Mouse (Mus musculus) T-helper 1 cell (primary cell): ENCODE results near the gene Ralgps1.
"Not testable (repeated sequence)": the region's sequence is repeated elsewhere in the genome, so short reads cannot be mapped to it uniquely, and the experiment has no call there.

Experiments
- in situ Hi-C: fragments of 300-600 bp; cut with MboI, MseI; formaldehyde crosslinking; loops from one replicate; pipeline ENCODE4 v1.15.1; 2025; ENCODE audit warnings: high pct_unique_total_duplicates

Ralgps1 gene

DNA sequence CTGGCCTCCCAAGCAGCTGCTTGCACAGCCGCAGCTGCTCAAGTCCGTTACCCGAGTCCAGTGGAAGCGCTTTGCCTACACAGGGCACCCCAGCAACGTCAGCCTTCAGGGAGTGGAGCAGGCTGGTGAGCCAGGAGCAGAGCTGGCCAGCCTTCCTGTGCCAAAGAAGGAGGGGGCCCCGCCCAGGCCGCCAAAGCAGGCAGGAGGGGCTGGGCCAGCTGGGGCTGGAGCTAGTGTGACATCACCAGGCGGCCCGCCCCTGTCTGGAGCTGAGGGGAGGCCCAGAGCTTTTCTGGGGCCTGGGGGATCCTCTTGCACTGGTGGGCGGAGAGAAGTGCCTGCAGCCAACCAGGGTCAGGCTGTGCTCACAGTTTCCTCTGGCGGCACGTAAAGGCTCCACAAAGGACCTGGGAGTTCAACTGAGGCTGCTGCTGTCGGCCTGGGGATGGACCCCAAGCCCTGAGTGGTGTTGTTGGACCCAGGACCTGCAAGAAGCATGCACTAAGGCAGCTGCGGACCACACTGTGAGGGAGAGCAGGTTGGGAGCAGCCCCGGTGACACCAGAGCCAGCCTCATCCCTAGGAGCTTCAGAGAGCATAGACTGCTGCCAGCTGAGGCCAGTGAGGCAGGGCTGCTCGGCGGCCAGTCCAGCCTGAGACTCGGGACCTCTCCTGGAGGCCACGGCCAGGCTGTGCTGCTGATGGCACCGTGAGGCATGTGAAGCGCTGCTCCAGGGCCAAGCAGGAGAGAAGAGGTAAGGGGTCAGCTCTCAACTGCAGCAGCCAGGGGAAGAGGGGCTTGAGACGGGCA lies 155.4 kb downstream of the Ralgps1 start, which contains the start of gene Angptl2:
Angptl2 (plus strand) TSS at position 370 of the 810 bp plus-strand sequence.
- in situ Hi-C loops, result no loop called here

DNA sequence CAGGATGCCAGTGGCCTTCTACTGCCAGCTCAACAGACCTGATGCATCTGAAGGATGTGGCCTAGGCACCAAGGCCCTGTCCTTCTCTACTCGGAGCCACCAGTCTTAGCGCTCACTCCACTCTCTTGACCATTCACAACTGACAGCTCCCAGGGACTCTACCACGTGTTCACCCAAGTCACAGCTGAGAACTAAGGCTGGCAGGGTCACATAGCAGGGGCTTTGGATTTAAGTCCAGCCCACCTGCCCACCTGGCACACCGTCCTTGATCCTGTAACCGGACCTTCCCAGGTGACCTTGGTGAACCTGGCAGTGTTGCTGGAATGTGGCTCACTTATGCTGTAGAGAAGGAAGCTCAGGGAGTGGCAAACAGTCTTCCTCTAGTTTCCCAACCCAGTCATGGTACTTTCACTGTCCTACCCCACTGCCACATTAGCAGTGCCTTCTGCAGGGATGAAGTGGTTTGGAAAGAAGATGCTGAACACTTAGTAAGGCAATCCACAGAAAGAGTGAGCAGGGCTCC lies 156.0 kb downstream of the Ralgps1 start:
- in situ Hi-C loops, result no loop called here

DNA sequence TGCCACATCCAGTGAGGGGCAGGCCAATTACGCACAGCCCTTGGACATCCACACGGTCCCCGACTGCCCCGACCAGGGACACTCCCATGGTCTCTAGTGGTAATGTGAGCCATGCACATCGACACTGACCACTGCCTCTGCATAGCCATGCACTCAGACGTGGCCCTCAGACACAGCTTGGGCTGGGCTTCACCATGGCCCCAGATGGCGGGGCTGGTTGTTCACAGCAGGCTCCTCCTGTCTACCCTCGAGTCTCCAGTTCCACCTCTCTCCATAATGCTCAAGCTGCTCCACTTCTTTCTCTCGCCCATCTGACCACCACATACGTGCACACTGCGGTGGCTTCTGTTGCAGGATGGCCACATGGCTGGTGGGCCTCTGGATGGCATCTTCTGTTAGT lies 160.0 kb downstream of the Ralgps1 start:
- in situ Hi-C loops, result not testable (repeated sequence)

DNA sequence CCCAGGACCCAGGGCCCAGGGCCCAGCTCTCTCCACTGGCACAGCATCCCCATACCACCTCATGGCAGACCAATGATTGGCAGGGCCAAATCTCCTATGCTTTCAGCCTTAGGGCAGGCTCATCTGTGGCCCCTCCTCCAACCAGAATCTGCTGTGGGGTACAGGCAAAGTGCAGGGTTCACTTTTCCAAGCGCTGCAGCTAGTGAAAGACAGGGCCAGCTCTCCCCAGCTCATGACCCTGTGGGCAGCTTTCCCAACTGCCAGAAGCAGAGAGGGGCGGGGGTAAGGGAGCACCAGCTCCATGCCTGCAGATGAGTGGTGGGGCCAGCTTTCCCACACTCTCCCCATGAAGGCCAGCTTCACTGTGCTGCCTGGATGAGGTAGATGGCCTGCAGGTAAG lies 160.4 kb downstream of the Ralgps1 start:
- in situ Hi-C loops, result no loop called here

DNA sequence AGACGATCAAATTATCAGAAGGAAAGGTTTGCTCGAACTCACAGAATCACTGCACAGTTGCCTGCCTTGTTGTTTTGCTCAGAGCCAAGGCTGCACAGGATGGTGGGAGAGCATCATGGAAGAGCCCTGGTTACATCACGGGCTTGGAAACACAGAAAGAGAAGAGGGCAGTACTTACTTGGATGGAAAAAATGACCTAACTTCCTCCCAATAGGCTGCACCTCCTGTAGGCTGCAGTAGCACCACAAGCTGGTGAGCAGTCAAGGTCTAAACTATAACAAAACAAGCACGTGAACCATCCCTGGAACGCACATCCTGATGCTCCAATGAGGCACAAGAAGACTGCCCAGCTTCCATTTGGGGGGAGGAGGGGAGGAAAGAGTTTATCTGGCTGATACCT lies 163.2 kb downstream of the Ralgps1 start:
- in situ Hi-C loops, result no loop called here

DNA sequence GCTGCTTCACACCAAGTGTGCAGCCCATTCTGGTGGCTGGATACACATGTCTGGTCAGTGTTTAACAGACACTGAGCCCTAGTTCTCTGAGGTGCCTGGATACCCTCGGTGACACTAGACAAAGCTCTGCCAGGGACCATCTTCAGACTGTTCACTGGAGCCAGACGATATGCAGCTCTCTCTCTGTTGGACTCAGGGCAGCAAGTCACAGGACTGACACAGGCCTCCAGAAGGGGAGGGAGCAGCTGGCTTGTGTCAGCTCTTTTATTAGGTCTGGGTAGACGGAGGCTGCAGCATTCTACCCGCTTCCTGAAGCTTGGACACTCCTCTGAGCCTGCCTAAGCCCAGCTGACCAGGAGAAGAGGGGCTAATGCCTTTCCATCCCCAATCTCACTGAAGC lies 164.2 kb downstream of the Ralgps1 start:
- in situ Hi-C loops, result no loop called here

DNA sequence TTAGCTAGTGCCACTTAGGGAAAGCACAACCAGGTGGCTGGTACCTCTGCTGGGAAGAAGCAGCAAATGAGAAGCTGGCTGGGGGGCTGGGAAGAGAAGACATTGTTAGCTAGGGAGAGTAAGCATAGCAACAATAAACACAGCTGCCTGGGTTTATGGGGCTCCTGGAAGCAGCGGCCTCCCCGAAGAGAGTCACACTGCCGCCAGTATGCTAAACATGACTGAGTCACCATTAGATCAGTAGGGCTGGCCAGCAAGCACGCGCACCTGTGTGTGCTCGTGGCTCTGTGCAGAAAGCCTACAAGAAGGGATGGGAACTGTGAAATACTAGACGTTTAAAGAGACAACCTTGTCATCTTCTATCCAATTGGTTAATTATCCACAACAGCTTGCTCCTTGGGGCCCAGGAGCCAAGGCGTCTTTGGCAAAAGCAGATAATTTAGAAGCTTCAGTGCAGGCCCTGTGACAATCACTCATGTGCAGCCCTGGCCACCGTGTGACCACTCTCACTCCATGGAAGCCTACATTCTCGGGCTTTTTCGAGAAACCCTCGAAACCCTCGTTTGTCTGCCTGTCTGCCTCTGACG lies 165.3 kb downstream of the Ralgps1 start:
- in situ Hi-C loops, result no loop called here

DNA sequence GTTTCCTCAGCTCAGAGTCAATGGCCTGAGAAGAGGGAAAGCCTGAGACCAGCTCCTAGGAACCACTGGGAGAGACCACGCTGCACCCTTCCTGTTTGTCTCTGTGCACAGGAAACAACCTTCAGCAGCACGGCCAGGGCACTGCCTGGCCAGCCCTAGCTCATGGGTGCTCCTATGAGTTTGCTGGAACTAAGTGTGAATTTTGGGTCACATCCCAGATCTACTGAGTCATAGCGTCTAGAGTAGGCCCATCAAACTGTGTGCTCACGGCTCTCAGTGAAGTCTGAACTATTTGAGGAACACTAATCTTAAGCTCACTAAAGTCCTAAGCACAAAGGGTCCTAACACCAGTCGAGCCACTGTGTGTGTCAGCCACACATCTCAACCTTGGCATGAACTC lies 166.3 kb downstream of the Ralgps1 start:
- in situ Hi-C loops, result no loop called here

DNA sequence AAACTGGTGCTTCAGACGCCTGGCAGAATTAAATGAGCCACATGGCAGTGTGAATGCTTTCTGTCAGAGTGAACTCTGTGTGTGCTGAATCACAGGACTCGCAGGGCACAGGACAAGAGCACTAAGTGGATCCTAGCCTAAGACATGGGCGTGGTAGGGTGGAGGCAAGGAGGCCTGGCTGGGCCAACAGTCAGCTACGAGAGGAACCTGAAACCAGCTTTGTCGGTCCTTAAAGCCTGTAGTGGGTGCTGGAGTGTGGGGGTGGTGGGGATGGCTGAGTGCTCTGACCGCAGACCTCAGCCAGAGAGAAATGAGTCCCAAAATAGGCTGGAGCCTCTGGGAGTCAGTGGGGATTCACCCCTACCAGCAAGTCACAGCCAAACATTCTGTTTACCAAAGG lies 168.0 kb downstream of the Ralgps1 start:
- in situ Hi-C loops, result no loop called here

DNA sequence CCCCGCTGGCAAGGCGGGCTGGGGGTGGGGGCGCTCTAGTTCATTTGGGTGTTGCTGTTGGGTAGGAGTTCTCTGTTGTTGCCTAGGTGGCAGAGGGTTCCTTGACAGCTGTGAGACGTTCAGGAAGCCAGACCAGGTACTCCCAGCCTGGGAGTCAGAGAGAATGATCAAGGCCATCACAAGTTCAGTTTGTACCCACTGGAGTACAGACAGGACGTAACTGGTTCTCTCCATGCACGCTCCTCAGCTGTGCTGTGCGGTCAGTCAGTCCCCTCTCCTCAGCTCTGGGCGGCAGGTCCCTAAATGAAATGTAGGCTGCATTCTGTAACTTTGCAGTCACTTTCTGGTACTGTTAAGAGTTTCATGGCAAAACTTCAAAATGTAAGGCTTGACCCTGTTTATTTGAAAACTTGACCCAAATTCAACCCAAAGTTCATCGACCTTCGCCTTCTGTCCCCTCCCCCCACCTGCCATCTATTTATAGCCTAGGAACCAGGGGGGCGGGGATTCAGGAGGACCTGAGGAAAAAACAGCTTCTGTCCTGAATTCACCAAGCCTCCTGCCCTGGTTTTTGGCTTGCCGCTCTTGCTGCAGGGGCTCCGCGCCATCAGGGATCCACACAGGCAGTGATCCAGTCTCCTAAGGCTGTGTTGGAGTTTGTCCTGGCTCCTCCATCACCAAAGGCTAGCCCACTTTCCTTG lies 170.8 kb downstream of the Ralgps1 start:
- in situ Hi-C loops, result no loop called here

DNA sequence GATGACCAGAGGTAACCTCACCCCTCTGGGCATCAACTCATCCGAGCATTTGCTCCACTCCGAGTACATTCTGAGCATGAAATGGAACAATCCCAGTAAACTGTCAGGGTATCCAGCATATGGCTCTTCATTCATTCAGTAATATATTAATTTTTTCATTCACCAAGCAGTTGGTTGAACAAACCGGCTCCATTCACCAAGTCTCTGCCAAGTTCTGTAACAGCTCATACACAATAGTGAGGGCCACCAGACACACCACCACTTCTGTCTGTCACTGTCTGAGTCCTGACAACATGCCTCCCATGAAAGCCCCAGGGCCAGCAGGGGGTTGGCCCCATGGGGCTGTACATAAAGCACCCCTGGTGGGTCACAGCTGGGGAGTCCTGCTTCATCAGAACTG lies 181.3 kb downstream of the Ralgps1 start:
- in situ Hi-C loops, result no loop called here

DNA sequence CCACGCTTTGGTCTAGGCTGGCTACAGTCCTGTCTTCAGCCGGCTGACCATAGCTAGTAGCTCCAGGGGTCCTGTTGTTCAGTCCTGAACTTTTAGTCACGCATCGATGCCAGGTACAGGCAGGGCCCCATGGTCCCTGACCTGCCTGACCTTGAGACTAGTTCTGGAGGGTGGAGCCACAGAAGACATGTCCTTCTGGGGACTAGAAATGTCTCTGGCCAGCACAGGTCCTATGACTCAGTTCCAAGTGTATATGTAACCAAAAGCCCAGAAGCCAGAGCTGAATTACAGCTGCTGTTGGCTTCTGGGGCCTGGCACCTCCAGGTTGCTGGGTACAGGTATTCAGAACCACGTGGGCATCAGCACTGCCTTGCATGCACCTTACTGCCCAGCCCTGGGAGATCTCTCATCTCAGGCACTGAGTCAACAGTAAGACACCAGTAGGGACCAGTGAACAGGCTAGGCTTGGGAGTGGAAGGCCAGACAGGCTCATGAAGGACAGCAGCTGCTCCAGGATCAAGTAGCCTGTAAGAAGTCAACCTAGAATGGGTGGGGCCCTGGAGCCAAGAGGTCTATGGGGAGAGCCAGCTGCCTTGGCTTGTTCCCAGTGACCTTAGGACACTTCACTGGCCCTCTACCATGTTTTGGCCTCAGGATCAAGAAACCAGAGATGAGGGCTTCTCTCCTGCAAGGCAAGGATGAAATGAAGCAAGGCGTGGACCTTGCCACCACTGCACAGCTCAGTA lies 182.2 kb downstream of the Ralgps1 start:
- in situ Hi-C loops, result no loop called here

DNA sequence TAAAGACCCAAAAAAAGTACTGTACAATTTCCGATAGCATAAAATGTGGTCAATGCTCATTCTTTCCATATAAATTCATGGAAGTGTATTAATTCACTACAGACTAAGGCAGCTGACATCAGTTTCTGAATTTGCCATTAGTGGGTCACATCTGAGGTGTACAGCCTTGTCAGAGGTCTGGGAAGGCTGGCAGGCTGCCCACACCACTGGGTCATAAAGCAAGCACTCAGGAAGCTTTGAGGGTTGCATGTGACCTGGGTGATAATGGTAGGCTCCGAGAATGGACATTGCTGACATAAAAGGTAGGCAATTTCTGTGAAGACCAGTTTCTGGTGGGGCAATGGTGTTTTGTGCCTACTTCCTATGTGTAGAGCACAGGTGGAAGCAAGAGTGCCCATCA lies 183.4 kb downstream of the Ralgps1 start:
- in situ Hi-C loops, result no loop called here

DNA sequence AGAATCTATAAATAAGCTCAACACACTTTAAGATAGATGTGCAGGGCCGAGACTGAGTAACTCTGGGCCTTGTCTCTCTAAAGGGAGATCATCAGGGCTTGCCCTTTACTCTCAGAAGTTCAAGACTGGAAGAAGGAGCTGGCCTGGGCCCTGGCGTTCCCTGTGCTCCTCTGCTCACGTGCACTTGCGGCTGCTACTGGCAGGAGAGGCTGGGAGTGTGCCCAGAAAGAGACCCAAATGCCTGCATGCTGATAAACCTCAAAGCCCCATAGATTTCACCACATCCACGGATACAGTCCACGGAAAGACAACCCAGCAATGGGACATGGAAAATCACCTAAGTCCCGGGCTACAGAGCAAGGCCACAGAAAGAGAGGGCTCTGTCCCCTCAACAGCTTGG lies 184.8 kb downstream of the Ralgps1 start:
- in situ Hi-C loops, result no loop called here

DNA sequence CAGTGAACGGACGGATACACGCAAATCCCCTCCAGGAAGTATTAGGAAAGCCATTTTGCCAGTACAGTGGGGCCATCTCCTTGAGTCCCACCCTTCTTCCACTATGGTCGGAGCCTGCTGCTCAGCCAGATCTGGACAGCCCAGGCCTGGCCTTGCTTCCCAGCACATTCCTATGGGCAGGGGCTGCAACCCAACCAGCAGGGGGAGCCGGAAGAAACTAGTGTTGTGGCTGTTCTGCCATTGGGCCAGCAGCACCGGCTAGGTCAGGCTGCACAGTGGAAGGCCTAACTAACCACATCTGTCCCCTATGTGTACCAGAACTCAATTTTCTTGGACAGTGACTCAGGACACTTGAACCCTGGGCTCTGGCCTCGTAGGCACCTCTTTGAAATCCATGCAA lies 186.0 kb downstream of the Ralgps1 start:
- in situ Hi-C loops, result no loop called here

DNA sequence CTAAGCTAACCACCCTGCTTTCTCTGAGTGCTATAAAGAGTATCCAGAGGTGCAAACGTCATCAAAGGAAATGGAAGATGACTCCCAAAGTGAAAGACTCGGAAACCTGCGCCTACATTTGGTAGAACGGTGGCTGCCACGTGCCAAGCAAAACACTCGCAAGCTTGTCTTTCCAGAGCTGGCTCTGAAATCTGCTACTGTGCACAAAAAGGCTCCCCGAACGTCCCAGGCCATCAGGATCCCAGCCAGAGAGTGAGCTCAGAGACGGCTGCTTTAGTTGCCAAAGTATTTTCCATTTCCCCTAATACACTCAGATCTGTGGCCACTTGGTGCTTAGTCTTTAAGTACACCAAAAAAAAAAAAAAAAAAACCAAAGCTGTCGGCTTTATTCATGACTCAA lies 186.6 kb downstream of the Ralgps1 start:
- in situ Hi-C loops, result no loop called here

DNA sequence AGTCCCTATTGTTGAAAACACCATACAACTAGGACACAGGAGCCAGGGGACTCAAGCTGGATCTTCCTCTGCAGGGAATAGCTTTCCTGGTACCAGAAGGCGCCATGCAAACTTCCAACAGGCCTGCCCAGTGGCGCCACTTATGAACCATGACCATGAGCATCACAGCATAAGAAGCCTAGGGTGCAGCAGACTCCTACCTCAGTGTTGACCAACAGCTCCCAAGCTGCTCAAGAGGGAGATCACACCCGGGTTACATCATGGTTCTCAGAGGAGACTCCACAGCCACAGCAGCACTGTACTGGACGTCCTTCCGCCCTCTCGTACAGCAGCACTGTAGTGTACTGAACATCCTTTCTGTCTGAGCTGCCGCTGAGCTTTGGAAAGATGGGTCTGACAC lies 188.0 kb downstream of the Ralgps1 start:
- in situ Hi-C loops, result no loop called here

DNA sequence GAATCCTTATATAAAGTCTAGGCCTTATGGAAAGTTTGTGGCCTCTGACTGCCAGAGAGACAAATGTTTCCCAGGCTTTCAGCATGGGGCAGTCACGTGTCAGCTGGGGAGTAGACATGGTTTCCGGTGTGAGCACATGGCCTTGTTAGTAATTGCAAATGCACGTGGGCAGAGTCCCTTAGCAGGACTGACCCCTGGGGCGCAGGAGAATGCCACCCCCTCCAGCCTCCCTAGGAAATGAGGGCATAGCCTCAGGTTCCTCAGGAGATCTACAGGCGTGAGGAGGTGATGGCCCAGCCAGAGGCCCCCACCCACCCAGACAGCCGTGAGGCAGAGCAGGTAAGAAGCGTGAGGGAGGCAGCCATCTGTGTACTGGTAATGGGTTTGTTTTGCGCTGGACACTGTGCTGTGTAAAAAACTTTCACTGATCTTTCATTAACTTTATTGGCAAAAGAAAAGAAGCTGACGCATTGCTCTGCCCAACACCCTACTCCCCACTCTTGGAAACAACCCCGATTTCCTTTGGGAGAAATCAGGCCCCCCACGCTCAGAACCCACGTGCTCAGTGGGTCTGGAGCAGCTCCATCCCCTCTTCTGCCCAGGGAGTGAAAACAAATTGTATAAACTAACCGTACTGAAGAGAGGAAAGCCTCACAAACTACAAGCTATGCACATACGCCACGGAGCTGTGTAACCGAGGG lies 191.2 kb downstream of the Ralgps1 start:
- in situ Hi-C loops, result no loop called here

DNA sequence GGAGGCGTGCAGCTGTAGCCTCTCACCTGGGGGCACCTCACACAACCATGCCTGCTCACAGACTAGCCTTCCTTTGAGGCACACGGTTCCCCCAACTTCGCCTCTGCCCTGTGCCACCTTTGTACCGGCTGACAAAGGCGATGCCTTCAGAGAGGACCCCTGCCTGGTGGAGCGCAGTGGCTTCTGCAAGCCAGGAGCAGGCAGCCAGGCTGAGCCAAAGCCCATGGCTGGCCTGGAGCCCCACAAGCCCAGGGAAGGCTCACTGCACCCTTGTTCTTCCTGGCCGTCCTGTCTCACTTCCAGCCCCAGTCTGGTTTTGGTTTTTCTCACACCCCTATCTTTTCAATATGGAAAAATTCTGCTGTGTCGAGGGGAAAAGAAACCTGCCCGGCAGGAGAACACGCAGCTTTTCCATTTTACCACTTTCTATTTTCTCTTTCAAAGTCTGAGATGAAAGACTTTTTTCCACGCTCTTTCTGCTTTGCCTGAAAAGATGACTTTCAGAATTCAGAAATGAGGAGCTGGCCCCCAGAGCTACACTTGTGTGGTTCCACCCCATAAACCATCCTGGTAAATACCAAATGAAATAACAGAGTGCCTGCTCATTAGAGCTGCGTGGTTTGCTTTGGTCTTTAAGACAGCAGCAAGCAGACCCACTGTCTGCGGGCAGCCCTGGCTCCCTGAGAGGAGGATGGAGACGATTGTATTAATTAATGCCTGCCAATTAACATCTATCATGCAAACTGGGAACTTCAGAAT lies 191.9 kb downstream of the Ralgps1 start:
- in situ Hi-C loops, result no loop called here

DNA sequence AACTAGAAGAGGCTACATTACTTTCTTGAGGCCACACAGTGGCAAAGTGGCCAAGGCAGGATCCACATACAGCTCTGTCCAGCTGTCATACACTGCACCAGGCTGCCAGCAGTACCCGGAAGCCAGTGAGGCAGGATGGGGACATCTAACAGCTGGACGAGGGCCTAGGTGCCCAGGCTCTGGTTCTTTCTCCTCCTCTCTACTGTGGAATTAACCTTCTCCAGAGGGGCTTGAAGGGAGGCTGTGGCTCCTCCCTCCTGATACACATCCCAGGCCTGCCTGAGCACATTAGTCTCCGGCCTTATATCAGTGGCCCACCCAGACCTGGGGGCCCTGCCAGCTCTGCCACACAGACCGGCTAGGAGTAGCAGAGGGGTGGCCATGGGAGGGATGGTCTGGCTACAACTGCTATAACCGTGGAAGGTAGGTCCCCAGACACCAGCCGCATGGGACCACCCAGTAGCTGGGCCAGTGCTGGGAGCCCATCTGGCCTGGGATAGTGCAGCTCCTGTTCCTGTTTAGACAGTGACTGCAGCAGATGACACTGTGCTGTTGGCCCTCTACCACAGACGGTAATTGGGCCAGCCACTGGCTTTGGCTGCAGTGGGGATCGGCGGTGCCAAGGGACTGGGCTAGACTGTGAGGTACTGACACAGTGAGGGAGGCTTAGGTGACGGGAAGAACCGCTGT lies 192.9 kb downstream of the Ralgps1 start:
- in situ Hi-C loops, result no loop called here
